Mouse (Mus musculus) left cerebral cortex, adult 2 months (tissue): ENCODE measurements at regions not wholly inside any gene's neighbourhood (a gene's known extent, or its start where the extent isn't known, plus 50 kb on each side); places are given as distances from the start of the nearest gene placed in this dataset.
A peak's percentile ranks its signal among the peaks of the same experiment; 100 is the strongest.

Experiments
- DNase-seq, 2 experiments: peaks; one replicate each; pipeline ENCODE4 v3.0.0; 2021 to 2022; ENCODE audit warnings: low spot score in 2 of 2, mixed read lengths in 1 of 2; ENCODE audit errors: extremely low spot score in 1 of 2
- H3K27ac ChIP-seq: fragments of 200-600 bp; 2 replicates; pipeline ENCODE4 v1.8.1; 2022
- H3K4me3 ChIP-seq: fragments of 200-600 bp; 2 replicates; pipeline ENCODE4 v1.8.1; 2022
- CTCF ChIP-seq: fragments of 200-600 bp; IDR thresholded peaks from 2 replicates; pipeline ENCODE4 v1.8.1; 2022; ENCODE audit warnings: antibody characterized with exemption, mild to moderate bottlenecking, moderate library complexity
- intact Hi-C: fragments of 180-260 bp; cut with DNase I; formaldehyde crosslinking; loops from one replicate; pipeline ENCODE4 v1.15.1; 2025

DNA sequence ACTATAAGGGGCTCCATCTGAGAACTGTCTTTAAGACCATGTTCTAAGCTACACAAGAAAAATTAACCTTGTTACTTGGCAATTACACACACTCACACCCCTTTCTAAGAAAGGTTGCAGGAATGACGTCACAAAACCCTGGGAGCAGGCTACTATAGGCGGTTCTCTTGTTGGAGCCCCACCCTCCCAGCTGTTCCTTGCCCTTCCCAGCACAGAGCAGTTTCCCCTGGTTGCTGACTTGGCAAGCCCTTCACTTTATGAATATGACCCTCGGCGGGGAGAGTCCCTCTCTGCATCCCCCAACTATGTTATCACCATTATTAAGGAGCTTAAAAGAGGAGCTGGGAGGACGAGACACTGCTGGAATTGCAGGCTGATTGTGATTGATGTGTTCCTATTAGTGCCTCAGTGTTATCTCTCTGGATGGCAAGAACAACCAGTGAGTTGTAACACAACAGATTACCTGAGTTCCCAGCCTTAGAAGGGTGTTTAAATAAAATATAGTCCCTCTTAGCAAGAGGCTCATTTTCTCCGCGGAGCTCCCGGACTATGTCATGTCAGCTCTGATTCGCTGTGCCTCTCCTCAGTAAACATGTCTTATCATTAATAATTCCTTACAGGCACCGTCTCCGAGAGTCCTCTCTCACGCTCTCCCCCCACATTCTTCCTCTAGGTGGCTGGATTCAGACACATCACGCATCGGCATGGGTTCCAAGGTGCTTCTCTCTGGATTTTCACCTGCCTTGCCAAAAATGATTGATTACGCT lies 105.7 kb downstream of the Insig2 start:
- H3K4me3 ChIP-seq, result no peak overlapping the region
- no peak overlapping the region for H3K27ac ChIP-seq
- no peak for DNase-seq
- no peak for TF ChIP-seq CTCF
- intact Hi-C loops, result no loop called here

DNA sequence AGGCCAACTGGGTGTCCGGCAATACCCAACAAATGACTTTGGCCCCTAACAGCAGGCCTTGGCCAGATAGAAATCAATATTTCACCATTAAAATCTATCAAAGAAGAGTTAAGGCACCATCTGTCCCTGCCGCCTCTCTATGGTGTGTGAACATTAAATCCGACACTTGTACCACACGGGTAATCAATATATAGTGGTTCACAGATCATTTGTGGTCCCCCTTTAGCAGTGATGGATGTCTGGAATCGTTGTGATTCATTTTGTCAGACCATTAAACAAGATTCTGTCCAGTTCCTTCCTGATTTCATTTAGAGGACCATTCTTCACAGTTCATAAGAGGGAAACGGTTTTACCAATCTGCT lies 105.2 kb downstream of the Insig2 start:
- Histone ChIP-seq H3K27ac (no peak overlapping the region), H3K4me3 (no peak overlapping the region)
- TF ChIP-seq CTCF, result no peak
- intact Hi-C loops, result no loop called here
- no peak for DNase-seq

DNA sequence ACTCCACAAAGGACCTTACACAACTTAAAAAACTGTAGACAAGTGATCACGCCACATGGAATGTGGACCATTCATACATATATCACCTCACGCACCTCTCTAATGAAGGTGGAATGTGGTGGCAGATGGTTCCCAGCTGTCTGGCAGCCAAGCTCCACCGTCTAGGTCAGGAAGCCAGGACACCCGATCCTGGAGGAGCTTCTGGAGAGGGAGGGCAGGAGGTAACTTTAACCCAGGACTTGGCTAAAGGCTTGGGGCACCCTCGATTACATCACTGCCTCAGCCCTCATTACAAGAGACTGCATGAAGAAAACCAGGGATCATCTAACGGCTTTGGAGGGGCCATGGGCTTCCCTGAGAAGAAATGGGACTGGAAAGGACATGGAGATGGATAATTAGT lies 88.8 kb downstream of the Insig2 start:
- intact Hi-C loops, result no loop called here
- TF ChIP-seq CTCF, result no peak
- no peak for DNase-seq
- no peak overlapping the region for H3K27ac ChIP-seq
- H3K4me3 ChIP-seq, result no peak overlapping the region

DNA sequence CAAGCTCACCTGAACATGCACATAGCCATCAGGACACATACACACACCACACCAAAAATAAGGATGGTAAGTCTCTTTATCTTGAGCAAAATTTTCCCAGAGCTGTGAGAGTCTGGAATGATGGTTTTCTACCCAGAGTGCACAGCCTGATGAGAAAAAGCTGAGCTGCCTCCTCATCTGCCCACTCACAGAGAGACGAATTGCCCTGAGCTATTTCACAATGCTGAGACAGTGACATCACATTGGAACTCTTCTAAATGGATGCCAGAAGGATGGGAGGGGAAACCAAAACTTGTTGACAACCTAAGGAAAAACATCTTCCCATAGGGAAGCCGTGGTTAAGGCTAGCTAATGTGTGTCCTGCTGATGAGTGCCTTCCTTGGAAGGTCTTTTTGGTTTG lies 84.8 kb downstream of the Insig2 start:
- Histone ChIP-seq H3K4me3 (no peak overlapping the region), H3K27ac (no peak overlapping the region)
- no peak for TF ChIP-seq CTCF
- no peak for DNase-seq
- intact Hi-C loops, result loop anchor here (5.0 kb wide), 1 partner anchor 155 kb away; no protein-coding TSS in a partner anchor

DNA sequence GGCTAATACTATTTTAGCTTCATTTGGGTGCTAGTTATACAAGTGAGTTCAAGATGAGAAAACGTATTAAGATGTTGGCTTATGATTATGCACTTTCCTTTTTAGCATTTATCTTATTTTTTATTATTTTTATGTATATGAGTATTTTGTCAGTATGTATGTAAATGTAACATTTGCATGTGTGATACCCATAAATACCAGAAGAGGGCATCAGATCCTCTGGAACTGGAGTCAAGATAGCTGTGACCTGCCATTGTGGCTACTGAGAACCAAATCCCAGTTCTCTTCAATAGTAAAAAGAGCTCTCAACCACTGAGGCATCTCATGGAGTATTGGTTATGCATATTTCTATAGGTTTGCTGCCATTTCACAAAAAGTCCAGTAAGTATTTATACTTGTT lies 83.3 kb downstream of the Insig2 start:
- no peak for DNase-seq
- TF ChIP-seq CTCF, result peak; percentile 45
- intact Hi-C loops, result loop anchor here (5.0 kb wide), 1 partner anchor 153 kb away; no protein-coding TSS in a partner anchor
- H3K4me3 ChIP-seq, result no peak overlapping the region
- no peak overlapping the region for H3K27ac ChIP-seq

DNA sequence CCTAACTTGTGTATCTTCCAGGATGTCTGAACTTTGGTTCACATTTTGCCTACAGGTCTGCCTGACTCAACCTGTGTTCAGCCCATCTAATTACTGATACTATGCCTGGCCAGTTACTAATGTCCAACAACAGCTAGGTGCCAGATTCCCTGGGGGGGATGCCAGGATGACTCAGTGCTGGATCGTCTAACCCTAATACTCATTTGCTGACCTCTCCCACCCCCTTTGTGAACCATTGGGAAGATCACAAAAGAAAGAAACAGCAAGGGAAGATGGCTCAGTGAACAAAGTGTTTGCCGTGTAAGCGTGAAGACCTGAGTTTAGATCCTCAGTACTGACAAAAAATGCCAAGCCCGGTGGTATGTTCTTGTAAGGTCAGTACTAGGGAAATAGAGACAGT lies 81.7 kb downstream of the Insig2 start:
- no peak overlapping the region for H3K27ac ChIP-seq
- TF ChIP-seq CTCF, result no peak

DNA sequence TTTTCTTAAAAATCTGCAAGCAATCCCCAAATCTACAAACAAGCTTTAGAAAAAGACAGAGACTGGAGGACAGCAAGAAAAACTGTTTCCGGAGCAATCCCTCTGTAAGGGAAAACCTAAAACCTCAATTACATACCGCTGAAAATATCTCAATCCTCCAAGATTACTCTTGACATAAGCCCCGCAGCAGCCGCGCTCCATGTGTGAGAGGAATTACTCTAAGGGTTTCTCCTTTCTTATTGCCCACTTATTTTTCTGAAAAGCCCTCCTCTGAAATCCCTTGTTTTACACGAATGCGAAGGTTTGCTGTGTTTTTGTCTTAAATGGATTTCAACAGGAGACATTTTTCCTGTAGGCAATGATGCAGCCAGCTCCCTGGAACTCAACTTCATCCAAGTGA lies 80.3 kb downstream of the Insig2 start:
- no peak overlapping the region for H3K27ac ChIP-seq
- intact Hi-C loops, result no loop called here
- DNase-seq, result no peak
- no peak for TF ChIP-seq CTCF
- no peak overlapping the region for H3K4me3 ChIP-seq

More for the DNA sequence above, 81.7 kb downstream of the Insig2 start:
- H3K4me3 ChIP-seq, result no peak overlapping the region
- intact Hi-C loops, result no loop called here
- no peak for DNase-seq

DNA sequence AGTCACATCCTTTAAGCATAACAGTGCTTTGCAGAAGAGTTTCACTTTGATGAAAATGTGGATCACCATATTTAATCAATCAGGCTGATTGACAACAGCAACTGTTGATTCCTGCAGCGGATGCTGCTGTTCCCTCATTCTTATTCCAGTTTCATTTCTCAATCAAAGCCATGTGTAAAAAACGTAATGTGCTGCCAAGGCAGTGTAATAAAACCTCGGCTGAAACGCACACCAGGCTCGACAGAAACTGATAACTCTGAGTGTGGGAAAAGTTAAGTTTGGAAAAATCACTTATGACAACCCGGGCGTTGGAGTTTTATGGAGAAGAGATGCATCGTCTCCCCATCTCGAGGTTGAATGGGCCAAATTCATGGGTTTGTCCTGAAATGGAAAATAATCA lies 78.2 kb downstream of the Insig2 start:
- no peak for TF ChIP-seq CTCF
- intact Hi-C loops, result no loop called here
- no peak overlapping the region for H3K4me3 ChIP-seq
- DNase-seq, result no peak
- no peak overlapping the region for H3K27ac ChIP-seq
